Mouse (Mus musculus): ENCODE results near the gene Gabrb3.

Gabrb3 gene

DNA sequence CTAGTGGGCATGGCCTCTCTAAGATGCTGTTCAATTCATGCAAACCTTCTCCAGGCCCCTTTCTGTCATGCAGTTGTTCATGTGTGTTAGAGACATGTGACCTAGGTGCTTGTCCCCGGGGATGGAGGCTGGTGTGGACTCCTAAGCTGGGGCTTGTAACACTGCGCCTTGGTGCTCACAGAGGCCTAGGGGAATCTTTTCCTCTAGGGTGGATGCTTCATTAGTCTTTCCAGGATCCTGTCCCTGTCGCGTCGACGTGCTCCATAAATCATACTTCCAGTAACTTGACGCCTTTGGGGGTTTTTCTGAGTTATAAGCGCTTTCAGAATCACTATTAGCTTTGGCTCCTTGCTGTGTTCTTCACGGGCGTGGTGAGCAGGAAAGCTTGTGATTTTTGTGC, 113.2 kb downstream of the Gabrb3 start:
- no peak for DNase-seq

DNA sequence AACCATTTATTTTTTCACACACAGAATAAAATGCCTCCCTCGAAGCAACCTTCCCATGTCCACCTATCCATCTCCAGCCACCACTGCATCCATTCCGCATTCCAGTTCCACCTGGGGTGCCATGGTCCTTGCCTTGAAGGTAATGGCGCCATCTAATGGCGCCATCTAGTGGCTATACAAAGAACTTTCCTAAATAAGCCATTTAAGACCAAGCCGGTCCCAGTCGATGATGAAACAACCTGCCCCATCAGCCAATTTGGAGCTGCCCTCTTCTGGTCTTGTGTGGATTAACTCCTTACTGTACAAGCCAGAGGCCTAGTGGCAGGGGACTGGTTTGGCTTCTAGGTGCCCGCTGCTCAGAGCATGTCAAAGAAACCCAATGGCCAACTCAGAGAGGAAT, 119.1 kb downstream of the Gabrb3 start:
- peak; percentile 49 for DNase-seq

DNA sequence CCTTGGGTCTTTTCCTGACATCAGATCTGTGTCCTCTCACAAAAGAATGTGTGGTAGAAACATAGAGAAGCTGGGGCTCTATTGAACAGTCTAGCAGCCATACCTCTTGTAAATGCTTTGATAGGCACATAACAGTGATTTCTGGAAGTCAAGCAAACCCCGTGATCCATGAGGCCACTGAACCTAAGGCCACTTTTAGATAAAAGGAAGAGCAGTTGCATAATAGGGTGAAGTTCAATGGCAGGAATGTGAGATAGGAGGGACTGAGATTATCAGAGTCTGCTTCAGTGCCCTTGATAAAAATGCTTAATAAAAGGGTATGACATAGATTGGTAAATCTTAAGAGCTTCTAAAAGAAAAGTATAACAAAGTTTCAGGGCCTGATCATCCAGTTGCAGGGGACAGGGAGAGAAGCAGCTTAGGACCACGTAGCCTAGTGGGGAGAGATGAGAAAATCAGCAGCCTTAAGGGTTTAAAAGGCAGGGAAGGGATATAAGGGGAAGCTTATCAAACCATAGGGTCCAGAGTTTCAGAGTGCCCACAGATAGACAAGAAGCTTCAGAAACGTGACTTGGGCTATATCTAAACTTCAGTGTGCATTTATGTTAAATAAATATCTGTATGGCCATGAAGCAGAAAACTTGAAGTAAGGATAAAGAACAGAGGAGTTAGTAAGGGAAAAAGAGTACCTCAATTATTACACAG, 141.4 kb downstream of the Gabrb3 start:
- DNase-seq, result no peak

DNA sequence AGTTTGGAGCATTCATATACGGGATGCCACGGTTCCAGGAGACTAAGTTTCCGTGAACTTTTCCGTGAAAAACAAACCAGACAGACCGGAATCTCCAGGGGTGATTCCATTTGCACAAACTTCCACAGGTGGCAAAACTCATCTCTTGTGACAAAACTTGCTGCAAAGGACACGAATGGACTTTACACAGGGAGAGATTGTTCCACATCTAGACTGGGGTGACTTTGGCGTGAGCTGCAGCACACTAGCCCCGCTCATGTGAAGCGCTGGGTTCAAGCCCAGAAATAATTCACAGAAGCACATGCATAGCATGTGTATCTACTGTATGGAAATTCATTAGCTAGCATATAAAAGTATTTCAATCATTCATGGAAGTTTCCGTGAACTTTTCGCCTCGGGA, 144.9 kb downstream of the Gabrb3 start:
- no peak for DNase-seq

DNA sequence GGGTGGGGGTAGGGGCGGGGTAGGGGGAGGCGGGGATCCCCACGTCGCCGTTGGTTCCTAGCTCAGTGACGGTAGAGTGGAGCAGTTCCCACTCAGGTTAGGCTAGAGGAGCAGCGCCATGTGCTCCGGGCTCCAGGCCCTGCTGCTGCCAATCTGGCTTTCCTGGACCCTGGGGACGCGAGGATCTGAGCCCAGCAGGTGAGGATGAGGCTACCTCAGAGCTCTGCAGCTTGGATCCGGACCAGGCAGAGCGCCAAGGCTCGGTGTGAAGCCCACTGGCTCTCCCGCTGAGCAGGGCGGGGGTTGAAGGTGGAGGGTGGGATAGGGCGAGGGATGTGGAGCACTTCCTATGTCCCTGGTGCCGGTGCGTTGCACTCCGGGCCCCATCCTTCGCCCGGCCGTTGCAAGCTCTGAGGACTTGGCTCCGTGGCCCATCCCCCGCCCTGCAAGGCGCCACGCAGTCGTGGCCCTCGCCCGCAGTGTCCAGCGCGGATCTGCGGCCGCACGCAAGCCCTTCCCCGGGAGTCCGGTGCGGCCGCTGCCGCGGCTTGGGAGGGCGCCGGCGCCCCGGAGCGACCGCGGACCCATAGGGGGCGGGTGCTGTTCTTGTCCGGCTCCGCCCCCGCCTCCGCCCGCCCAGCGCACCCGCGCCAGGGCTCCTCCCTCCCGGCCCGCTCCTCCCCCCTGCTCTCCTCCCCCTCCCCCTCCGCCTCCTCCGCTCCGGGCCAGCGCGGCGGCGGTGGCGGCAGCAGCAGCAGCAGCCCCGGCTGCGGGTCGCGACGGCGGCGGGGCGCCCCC, 171.2 kb downstream of the Gabrb3 start:
- peak; percentile 88 for DNase-seq

DNA sequence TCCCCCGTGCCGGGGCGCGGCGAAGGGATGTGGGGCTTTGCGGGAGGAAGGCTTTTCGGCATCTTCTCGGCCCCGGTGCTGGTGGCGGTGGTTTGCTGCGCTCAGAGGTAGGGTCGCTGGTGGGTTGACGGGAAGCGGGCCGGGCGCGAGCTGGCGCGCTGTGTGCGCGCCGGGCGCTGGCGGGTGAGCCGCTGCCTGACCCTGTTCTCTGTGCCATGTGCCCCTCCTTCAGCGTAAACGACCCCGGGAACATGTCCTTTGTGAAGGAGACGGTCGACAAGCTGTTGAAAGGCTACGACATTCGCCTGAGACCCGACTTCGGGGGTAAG, 171.7 kb downstream of the Gabrb3 start:
- DNase-seq, result no peak

DNA sequence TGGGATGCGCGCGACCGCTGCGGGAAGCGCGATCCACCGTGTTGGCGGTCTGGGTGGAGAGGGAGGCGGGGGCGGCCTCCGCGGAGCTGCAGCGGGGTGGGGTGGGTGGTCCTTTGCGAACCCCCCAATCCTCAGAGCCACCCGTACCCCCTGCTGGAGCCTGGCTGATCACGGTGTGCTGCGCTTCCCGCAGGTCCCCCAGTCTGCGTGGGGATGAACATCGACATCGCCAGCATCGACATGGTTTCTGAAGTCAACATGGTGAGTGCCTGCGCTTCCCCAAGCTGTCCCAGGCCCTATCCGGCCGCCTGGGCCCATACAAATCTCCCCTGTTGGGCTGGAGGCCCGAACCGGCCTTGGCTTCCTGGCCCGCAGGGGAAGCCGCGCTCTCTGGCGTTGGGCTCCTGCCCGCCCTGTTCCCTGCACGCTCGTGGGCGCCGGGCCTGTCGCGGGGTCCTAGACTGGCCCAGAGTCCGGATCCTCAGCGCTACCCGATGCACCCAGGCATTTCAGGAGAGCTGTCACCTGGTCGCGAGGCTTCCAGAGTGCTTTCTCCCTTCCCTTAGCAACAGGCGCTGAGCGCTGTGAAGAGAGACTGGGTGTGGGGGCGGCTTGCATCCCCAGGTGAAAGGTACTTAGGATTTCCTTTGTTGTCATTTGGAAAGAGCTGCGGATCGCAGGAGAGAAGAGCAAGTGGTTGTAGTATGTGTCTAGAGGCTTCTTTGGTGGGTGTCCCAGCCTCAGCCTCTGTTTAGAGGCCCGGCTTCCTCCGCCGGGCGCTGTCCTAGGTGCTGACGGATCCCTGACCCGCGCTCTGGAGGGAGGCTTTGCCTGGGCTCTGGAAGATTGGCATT, 172.3 kb downstream of the Gabrb3 start:
- DNase-seq, result peak; percentile 79

DNA sequence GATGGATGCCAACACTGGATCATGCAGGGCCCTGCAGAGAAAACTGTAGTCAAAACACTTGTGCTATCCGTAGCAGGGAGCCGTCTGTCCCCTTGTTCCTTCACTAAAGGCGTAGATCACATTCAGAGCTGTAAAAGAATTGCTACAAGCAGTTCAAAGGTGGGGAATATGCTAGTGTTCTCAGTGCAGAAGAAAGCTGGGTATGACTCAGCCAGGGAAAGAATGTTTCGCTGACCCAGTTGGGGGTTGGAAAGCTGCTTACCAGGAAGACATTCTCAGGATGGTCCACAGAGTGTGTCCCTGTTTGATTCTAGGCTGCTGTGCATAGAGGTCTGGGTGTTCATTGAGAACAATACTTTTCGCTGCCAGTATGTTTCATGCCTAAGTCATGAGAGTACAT, 177.8 kb downstream of the Gabrb3 start:
- DNase-seq, result no peak

DNA sequence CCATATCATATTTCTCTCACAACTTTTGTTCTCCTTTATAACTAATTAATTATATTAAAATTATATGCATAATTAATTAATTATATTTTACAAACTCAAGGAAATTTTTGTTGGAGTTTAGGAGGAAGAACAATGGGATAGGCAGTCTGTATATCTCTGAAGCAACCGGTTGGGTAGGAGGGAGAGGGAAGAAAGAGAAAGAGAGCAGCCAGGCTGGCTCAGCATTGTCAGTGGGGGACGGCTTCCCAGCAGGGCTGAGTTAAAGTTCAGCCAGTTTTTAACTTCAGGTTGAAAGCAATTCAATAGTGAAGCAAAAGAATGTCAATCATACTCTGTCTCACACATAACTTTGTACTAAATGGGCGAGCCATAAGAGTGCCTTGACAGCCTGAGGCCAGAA, 199.2 kb downstream of the Gabrb3 start:
- DNase-seq, result no peak

DNA sequence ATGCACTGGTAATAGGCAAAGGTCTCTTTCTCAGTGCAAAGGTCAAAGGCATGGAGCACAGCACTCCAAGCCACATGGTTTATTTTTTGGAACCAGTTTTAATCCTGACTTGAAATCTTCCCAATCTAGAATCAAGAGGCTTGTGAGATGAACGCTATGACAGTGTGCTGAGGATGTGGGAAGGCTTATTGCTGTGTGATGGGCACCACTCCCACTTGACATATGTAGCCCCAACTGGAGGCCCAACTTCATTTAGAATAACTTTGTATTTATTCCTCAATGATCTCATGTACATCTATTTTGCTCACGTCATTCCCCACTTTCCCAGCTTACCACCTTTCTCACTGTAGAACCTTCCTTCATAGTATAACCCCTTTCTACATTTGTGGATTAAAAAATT, 200.5 kb downstream of the Gabrb3 start:
- DNase-seq, result no peak

DNA sequence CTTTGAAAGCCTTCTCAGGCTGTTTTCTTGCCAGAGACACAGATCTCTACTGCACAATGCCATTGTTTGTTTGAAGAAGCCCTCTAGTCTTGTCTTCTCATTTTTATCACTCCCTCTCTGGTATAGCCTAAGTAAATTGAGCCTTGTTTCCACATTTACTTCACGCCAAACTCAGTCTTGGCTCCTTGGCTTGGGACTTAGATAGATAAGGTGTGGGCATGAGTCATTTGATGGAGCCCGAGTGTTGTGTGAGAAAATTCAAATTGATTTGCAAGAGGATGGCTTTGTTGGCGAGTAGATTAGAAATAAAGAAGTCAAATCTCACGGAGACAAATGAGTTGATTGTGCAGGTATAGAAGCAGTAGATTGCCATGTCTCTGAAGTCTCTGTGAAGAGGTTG, 204.2 kb downstream of the Gabrb3 start:
- no peak for DNase-seq

DNA sequence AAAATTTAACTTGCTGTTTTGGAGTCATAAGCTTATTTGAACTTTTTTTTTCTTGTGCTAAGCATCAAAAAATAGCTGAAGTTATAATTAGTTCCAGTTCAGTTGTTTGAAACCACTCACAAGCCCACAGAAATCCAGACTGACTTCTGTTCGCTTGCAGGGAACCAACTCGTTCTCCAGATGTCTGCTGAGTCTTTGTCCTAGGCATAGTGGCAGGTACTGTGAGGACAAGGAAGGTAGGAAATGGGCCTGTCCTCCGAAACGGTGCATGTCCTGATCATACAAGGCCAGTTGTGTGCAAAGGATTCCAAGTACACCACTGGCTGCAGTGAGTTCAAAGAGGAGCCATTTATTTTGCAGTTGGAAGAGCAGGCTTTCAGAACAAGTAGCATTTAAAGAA, 215.5 kb downstream of the Gabrb3 start:
- DNase-seq, result no peak

DNA sequence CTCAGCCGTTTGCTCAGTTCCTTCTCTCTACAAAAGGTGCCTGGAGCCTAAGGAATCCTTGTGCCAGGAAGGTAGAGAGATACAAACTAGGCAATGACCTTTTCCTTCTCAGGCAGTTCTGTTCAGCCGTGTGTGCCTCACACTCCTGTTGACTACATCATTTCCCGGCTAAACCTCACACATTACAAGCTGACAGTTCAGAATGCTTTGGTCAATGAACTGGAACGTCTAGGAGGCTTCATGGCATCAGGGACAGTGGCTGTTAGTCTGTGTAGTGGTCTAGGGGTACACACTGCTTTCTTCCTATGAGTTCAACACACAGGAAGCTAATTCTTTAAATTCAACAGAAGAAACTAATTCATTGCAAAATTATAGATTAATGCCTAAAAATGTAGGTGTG, 216.2 kb downstream of the Gabrb3 start:
- no peak for DNase-seq

DNA sequence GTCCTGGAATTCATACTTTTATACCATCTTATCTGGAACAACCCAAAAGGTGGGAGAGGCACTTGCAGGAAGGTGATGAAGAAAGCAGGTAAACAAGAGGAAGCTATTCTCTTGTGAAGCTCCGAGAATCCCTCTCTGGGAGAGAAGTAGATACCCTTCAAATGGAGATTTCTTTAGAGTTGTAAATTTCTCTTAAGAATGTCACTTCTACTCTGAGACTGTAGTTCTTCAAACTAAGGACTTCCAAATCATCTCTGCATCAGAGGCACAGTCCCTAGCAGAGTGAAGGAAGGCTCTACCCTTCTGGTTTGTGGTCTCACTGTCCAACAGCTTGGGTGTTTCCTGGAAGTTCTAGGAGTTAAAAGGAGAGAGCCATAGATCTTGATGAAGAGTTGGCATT, 221.3 kb downstream of the Gabrb3 start:
- no peak for DNase-seq

DNA sequence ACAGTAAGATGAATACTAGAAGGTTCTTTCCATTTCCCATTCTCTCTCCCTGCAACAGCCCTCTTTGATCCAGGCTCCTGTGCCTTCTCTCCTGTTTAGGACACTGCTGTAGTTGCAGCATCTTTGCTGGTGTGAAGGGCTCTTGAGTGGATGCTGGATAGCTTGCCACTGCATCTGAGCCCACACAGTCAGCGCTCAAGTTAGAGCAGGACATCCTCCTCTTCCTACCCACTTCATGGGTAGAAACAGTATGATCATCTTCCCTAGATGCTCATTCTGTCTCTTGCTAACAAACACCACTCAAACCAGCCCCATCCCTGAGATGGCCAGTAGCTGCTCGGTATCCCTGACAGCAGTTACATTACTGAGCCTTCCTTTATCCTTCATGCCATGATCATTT, 227.9 kb downstream of the Gabrb3 start:
- DNase-seq, result no peak

DNA sequence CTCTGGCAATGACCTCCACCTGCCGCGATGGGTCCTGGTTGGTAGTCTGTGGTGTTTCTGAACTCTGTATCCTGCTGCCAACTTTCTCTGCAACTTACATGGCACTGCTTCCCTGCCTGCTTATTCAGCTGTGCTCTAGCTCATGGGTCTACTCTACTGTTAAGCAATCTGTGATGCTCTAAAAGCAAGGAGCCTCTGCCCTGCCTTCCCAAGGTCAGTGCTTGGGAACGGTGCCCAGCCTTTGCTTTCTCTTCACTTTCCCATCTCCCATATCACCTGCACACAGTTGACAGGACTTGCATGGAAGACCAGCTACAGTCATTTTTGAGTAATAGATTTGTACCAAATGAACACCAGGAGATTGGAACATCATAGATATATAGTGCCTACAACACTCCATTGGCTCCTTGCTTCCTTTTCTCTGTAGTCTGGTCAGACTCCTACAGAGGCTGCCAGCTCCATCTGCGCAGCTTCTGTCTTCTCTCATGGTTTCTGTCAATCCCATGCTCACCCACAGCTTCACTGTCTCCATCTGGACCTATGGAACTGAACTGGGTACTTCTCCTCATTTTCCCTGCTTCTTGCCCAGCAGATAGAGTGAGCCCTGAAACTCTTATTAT, 228.8 kb downstream of the Gabrb3 start:
- DNase-seq, result no peak

DNA sequence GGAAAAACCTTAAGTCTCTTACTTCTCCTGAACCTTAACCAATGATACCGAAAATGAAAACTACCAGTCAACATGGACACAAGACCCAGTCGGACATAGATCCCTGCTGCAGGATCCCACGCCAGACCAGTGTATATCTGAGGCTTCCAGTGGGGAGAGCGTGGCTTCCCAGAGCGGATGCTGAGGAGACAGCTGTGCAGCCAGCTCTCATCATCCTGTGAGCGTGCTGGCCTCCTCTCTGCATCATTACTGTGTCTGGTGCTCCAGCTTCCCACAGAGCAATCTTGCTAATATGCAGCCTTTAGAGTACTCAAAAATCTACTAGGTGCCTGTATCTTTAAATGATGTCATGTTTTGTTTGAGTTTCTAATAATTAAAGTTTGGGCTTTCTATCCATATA, 257.9 kb downstream of the Gabrb3 start:
- DNase-seq, result no peak

DNA sequence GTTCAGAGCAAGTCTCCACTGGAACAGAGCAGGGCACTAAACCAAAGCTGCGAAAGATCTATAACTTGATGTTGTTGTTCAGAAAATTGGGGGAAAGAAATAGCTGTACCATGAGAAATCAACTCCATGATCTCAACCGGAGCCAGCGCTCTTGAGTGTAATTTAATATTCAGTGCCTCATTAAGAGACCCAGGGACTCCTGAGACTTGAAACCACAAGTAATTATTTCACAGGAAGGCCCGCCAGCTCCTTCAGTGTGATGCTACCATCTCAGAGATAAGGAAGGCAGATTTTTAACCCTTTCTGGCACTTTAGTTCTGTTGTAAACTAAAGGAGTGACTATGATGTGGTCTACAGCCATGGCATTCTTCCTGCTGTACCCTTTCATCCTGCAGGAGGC, 270.3 kb downstream of the Gabrb3 start:
- no peak for DNase-seq

DNA sequence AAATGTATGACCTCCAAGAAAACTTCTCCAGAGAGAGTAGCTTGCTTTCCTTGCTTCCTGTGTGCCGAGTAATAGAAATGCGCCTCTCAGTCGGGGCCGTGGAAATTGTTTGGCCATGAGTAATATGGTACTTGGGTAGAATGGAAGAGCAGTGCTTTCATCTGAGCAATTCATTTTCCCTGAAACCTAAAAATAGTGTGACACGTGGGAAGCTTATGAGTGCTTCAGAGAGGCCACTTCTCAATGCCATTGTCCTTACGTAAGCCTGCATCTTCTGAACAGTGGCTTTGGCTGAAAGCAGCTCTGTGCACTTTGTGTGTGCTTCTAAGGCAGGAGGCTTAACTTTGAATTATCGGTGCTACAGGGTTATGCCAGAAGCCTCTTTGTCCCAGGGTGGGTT, 280.9 kb downstream of the Gabrb3 start:
- no peak for DNase-seq

DNA sequence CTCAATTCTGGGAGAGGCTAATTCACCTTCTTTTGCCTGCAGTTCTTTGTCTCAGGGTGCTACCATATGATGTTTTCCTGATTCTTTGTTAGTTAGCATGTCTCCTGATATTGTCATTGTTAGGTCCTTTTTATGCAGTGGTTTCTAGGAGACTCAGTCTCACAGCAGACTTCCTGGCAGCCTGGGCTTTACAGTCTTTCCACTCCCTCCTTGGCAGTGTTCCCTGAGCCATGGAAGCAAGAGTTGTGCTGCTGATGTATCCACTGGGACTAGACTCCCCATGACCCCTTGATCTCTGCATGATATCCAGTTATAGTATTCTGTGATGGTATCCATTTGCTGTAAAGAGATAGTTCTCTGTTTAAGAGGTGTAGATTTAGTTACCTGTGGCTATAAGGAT, 281.6 kb downstream of the Gabrb3 start:
- no peak for DNase-seq

DNA sequence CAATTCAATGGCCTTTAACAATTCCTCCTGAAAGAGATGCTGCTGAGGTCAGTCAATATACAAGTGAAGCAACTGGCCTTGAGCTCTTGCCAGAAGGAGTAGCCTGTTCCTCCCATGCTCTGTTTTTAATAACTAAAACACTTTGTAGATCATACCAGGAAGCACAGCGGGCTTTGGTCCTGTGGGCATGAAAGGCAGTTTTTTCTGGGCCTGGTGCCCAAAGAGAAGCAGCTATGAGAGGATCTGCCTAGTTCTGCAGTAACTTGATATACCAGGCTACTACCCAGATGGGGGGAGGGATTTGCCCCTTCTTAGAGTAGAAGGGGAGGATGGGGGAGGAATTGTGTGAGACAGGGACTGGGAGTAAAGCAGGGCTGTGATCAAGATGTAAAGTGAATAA, 284.1 kb downstream of the Gabrb3 start:
- no peak for DNase-seq

DNA sequence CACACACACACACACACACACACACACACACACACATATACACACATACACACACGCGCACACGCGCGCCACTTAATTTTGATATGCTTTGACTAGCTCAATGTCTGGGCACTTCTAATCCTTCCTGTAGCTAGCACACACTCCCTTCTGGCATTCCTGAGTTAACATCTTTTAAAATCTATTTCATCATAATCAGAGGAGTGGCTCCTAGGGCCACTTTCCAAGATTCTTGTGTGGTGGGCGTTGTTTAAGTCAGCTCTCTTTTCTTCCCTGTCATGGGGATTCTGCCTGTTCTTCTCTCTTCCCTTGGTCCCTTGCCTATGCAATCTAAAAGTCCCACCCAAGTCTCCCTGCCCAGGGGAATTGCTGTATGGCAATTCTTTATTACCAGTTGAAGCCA, 286.6 kb downstream of the Gabrb3 start:
- no peak for DNase-seq

DNA sequence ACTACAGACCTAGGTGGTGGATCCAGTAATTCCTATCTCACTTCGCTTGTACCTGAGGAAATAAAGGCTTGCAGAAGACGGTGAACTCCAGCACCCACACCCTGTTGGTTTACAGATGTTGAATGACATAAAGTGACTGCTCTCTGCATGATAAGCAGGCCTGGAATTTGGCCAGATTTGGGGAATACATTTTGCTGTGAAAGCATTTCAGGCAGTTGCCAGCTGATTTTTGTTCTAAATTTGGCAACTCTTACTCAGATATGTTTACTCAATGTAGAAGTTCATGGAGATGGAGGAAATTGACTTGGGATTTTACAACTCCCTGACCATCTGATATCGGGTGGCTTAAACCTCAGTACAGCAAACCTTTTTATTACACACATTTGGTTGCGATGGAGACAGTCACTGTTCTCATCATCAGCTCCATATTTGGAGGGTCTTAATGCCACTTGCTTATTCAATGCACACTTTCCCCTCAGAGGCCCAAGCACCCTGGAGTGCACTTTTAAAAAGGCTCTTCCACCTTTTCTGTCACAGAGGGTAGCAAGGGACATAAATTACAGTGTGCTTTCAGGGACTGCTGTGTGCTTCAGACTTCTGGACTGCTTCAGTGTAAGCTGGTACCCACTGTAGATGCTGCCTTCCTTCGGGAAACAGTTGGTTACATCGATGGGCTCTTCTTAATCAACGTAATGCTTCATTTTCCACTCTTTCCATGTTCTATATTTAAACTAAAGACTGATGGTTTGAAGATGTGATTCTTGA, 287.7 kb downstream of the Gabrb3 start:
- no peak for DNase-seq

Data from embryo, embryonic 11 days (tissue).